Mouse (Mus musculus): Measurements from ENCODE around the gene Tpsg1.

Tpsg1 gene

DNA sequence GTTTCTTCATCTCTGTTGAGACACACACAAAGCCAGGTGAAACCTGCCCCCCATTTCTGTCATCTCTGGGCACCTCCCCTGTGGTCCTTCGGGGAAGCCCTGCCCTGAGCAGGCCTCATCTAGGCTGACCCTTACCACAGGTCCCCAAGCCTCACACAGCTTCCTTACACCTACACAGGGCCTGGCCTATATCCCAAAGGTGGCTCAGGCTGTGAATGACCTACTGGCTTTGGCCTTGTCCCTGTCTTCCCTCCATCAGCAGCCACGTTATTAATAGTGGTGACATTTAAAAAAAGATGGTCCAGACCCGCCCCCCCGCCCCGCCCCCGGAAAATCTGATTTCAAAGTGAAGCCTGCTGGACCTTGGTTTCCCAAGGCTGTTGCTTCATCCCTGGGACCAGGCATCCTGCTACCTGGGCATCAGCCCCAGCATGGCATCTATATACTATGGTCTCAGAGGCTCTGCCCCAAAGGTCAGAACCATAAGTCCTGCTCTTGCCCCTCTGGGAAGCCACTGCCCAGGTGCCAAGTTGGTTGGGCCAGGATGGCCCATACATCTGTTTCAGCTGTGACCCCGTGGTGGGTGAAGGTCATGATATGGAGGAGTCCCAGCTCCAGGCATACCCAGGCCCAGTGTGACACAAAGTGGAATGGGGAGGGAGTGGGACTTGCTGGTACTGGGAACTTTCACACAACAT lies 39.4 kb downstream of the Tpsg1 start:
- no peak for DNase-seq

DNA sequence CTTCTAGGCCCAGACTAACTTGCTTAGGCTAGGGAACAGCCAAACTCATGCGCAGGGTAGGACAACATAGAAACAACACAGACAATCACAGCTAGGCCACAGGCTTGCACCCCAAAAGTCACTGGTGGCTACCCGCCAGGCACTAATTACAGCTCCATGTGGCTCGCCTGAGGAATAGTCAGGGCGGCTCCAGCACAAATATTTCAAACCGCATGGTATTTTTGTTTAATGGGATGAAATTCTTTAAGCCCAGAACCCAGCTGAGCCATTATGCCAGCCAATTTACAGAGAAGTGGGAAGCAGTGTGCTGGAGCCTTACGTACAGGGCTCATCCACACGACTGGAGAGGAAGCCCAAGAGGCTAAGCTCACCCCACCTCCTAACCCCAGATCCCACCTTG lies 40.5 kb downstream of the Tpsg1 start:
- no peak for DNase-seq

DNA sequence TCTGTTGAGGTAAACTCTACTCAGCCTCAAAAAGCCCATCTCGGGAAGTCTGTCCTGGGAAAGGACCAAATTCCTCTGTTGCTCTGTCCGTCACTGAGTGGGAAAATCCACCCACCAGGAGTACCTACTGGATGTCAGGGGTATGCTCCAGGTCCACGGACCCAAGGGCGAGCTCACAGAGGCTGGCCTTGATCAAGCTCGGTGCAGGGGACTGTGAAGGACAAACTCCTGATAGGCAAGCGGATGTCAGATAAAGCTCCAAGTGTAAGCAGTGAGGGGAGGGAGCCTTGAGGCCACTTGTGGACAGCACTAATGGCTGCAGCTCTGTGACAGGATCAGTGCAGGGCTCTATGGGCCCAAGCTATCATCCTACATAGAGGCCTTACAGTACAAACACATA lies 41.1 kb downstream of the Tpsg1 start:
- DNase-seq: no peak

DNA sequence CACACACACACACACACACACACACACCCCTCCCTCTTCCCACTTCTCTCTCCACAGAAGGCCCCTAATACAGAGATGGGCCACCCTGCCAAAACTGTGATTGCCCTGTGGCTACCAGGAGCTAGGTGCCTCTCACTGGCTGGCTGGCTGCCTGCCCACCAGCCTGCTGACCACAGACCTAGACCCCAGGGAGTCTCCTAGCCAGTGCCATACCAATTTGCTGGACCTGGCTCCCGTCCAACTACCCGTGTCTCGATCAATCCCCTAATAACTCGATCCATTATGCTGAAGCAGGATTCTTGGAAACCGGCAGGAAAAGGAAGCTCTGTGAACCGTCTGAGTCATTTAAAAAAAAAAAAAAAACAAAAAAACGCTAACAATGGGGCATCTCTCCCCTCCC lies 41.7 kb downstream of the Tpsg1 start:
- DNase-seq: no peak

DNA sequence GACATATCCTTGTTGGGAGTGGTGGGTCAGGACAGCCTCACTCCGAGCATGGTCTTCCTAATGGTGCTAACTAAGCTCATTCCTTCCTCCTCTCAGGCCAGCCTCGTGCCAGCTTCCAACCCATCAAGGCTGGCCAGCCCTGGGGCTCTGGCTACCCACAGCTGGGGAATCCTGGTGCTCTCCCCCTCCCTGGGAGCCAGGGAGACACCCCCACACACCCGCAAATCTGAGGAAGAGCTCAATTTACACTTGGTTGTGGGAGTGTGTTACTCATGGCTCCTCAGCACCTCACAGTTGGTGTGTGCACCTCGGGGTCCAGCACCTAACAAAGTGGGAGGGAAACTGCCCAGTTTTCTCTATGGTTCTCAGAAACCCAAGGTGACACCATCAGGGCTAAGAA lies 42.2 kb downstream of the Tpsg1 start:
- no peak for DNase-seq

DNA sequence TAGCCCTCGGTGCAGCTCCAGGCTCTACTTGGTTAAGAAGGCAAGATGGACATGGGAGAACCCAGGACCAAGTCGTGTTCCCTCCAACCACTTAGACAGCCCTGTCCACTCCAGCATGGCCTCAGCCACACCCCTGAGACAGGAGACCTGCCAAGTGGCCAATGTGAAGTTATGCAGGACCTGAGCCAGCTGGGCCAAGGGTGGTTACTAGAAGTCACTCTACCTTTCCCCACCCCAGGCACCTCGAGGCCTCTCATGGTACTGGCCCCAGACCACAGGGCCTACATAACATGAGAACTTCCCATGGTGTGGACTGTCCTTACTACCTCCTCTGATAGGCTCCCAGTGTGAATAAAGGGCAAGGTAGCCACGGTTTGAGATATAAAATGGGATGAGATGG lies 45.1 kb downstream of the Tpsg1 start:
- no peak for DNase-seq

DNA sequence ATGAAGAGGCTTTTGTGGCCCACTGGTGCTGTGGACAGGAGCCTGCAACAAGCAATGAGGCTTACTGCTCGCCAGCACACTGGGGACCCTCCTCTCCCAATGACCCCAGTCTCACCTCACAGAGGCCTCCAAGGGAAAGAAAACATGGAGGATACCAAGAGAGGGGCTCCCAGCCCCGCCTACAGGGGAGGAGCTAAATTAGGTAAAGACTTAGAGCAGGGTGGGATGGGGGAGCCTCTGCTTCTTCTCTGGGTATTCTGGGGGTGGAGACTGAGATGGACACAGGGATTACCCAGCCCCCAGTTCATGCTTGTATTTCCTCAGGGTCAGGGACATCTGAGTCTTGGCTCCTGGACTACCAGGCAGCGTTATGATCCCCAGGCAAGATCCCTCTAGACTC lies 45.8 kb downstream of the Tpsg1 start:
- DNase-seq: no peak

DNA sequence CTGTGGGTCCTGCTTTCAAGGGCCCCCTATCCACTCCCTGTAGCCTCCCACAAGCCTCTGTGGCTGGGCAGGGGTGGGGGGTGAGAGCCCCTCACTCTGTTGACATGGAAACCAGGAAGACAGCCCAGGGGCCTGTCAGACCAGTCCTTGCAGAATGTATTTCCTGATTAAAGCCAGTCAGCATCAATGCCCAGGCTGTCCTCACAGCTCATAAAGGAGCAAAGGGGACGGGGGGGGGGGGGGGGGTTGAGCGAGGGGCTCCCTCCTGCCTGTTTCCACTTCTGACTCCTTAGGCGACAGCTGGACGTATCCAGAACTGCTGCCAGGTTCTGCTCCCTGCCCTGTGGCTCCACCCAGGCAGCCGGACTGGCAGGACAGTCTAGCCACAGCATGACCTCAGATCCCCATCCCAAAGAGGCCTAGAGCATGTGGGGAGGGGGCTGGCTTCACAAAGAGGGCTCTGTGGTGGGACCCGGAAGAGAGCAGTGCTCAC lies 46.4 kb downstream of the Tpsg1 start:
- DNase-seq: no peak

DNA sequence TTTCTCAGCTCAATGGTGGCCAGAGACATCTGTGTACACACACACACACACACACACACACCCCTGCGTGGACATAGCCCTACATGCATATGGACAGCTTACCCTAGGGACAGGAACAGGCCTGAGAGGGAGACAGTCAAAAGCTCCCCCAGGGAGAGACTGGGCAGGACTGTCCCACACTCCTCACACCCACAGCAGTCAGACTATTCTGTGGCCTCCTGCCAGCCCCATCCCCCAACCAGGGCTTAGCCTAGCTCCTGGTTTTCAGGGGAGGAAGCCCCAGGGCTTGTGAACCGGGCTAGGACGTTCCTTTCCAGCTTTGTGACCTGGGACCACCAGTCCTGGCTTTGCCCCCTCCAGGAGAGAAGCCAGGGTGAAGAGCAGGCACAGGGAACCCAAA lies 47.1 kb downstream of the Tpsg1 start:
- DNase-seq: no peak

DNA sequence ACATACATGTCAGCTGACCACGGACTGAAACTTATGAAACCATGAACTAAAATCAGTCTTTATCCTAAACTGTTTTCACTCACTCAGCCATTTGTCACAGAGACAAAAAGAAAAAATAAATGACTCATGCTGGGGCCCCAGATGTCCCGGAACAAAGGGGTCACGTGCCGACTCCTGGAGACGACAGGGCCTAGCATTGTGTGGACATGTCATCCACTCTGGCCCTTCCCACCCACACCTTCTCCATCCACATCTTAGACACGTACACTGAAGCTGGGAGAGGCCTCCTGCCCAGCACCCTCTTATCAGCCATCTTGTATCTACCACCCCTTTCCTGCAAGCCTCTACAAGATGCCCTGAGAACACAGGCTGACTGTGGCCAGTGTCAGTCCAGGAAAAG lies 48.9 kb downstream of the Tpsg1 start:
- DNase-seq: no peak

DNA sequence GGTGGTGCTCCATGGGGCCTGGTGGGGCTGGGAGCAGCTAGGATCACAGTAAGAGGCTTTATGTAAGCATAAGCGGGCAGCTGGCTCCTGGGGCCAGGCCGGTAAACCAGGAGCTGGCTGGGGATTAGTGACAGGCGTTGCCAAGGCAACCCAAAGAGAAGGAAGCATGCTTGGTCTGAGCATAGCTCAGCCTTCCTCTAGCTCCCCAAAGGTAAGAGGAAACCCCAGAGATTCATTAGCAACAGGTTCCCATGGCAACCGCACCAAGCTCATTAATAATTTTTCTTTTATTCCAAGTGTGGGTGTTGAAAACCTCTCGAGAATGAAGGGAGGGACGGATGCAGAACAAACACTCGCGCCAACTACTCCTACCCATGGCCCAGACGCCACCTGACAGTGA lies 49.9 kb downstream of the Tpsg1 start:
- no peak for DNase-seq

DNA sequence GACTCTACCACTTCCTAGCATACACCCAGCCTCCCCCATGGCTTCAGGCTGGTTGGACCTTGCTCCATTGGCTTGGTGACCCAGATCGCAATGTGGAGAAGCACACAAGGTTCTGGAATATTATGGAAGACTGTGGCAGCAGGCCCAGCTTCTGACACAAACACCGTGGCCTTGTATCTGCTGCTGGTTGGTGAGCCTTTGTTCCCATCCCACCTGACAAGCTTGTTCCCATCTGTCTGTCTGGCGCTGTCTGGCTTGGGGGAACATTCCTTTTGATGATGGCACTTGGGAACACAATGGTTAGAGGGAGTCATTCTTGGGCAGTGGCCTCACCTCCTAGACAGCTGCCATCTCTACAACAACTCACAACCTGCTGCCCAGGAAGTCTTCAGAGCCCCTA lies 51.9 kb downstream of the Tpsg1 start:
- DNase-seq: no peak
